Mouse (Mus musculus): ENCODE results near the gene Gpbar1.

Gene Gpbar1

DNA sequence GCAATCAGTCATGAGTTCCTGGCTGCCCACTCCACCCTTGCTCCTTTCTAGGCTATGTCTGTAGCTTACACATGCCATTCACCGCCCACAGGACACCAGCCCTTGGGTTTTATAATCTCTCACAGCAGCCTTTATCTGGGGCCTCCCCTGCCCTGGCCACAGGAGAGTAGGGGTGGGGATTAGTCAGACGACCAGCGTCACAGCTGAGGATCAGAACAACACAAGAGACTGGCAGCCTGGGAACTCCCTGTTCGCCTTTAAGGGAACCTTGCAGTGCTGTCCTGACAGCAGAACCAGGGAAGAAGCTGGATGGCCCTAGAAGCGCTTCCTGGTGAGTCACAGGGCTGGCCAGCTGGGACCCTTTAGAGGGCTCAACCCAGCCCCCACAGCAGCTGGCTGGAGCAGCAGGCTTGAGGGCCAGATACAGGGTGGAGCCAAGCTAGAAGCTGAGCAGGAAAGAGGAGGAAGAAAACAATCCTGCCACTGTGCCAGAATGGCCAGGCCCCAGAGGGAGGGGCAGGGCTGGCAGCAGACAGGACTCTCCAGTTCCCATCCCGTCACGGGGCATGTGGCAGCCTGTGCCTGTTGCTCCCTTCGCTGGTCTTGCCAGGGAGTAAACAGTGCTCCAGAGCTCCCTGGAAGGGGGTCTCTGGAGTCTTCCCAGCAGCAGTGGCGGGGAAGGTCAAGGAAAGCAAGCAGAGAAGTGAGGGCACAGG is 17.3 kb downstream of the Gpbar1 start:
- in situ Hi-C loops (cut with MboI, MseI) = loop anchor here (5.0 kb wide), 1 partner anchor 87 kb away; no protein-coding TSS in a partner anchor

DNA sequence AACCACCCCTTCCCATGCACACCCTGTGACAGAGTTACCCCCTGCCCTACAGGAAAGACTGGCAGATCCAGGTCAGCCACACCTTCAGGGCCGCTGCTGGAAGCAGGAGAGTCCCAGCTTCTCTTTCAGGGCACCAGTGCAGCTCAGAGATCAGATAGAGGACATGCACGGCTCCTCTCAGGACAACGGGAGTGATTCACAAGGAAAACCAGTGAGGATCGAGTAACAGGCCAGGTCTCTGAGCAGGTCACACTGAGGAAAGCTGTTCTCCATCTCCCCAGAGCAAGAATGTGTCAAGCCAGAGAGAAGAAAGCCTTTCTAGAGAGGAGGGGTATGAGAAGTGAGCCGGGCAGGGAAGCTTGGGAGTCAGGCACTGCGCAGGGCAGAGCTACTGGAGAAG is 18.1 kb downstream of the Gpbar1 start:
- in situ Hi-C loops (cut with MboI, MseI) = loop anchor here (5.0 kb wide), 1 partner anchor 86 kb away; no protein-coding TSS in a partner anchor

GRCm38 (mm10) chr1:74297269-74297668 is 18.9 kb downstream of the Gpbar1 start:
- in situ Hi-C loops (cut with MboI, MseI) = loop anchor here (5.0 kb wide), 1 partner anchor 85 kb away; no protein-coding TSS in a partner anchor

DNA sequence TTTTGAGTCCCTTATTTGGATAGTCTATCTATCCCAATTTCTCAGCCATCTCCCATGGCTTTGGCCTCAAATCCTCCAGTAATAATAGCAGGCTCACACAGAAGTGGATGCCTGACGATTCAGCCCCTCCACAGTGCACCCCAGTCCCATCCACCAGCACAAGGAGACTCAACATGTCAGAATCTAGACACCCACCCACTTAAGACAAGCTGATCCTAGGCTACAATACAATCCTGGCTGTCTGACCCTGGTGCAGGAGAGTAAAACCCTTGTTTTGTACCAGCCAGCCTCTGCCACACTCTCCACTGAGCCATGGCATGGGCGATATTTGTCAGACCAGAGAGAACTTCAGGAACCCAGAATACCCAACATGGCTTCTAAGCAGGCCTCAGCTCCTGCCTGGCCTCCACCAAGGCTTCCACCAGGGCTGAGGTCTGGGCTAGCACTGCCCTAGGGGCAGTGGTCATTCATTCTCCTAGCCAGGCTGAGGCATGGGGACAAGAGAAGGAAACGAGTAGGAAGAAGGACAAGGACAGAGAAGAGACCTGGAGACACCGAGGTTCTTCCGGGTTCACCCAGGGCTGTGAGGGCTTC is 19.9 kb downstream of the Gpbar1 start:
- in situ Hi-C loops (cut with MboI, MseI) = loop anchor here (5.0 kb wide), 1 partner anchor 84 kb away; no protein-coding TSS in a partner anchor

- in situ Hi-C loops (cut with MboI, MseI) = loop anchor here (5.0 kb wide), 1 partner anchor 83 kb away; no protein-coding TSS in a partner anchor
Observed at GRCm38 (mm10) chr1:74298996-74299395, 20.6 kb downstream of the Gpbar1 start.

DNA sequence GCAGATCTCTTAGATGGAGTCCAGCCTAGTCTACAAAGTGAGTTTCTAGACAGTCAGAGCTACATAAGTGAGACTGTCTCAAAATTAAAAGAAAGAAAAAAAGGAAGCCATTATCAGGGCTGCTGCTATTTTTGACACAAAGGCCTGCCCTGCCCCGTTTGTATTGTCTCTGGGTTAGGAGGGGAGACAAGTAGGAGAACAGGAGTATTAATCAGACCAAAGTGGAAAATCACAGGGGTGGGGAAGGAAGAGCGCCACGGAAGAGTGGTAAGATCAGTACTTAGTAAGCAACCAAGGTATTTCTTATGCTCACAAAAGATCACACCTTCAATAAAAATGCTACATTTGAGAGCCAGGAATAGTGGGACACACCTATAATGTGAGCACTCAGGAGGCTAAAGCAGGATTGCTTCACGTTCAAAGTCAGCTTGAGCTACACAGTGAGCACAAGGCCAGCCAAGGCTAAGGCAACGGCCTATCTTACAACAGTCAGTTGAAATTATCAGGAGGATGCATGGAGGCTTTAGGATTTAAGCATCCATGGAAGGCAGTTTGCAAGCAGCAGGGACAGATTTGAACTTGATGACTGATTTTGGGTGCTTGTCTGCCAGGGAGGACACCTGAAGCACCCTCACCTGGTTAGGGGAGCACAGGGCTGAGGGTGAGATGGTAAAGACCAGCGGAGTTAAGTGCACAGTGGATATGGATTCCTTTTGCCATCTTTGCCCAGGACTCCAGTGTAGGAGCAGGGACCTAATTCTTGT is 22.2 kb downstream of the Gpbar1 start:
- in situ Hi-C loops (cut with MboI, MseI) = no loop called here

GRCm38 (mm10) chr1:74302229-74302628 is 23.9 kb downstream of the Gpbar1 start:
- in situ Hi-C loops (cut with MboI, MseI) = no loop called here

DNA sequence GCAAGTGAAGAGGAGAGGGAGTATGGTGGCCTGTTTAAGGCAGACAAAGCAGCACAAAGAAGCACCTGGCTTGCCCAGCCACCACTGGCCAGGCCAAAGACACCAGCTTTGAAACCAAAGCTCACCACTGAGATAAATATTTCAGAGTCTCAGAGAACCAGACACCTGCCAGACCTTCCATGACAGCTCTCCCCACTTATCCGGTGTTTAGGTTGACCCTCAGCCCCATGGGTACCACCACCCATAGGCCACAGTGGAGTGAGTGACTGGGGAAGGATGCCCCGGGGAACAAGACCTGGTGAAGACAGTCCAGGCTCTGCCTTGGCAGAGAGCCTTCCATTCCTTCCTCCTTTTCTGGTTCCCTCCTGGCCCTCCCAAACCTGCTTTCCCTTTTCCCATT is 24.5 kb downstream of the Gpbar1 start:
- in situ Hi-C loops (cut with MboI, MseI) = no loop called here

GRCm38 (mm10) chr1:74303509-74304338 is 25.4 kb downstream of the Gpbar1 start:
- in situ Hi-C loops (cut with MboI, MseI) = no loop called here

- in situ Hi-C loops (cut with MboI, MseI) = no loop called here
Observed at GRCm38 (mm10) chr1:74304339-74304790, 26.0 kb downstream of the Gpbar1 start.

GRCm38 (mm10) chr1:74304946-74305345 is 26.6 kb downstream of the Gpbar1 start:
- in situ Hi-C loops (cut with MboI, MseI) = no loop called here

DNA sequence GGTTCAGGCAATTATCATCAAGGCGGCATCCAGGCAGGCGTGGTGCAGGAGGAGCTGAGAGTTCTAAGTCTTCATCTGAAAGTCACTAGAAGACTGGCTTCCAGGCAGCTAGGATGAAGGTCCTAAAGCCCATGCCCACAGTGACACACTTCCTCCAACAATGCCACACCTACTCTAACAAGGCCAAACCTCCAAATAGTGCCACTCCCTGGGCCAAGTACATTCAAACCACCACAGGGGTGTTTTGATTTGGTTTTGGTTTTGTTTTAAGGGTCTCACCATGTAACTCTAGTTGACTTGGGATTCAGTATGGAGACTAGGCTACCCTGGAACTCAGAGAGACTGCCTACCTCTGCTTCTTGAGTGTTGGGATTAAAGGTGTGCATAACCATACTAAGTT is 27.2 kb downstream of the Gpbar1 start, which contains the start of gene Tmbim1:
Tmbim1 (minus strand) TSS at position 101 of the 400 bp plus-strand sequence.
- in situ Hi-C loops (cut with MboI, MseI) = no loop called here

DNA sequence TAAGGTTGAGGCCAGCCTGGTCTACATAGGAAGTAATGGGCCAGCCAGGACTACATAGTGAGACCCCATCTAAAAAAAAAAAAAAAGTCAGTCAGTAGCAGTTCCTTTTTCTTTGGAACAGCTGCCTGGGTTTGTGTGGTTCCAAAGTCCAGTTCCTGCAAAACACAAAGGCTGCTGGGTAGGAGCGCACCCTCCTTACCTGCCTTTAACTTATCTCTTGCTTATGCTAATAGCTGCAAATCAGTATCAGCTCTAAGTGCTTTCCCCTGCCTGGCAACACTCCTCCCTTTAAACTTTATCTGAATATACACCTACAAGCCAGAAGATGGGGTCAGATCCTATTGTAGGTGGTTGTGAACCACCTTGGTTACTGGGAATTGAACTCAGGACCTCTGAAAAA is 28.8 kb downstream of the Gpbar1 start:
- in situ Hi-C loops (cut with MboI, MseI) = no loop called here

DNA sequence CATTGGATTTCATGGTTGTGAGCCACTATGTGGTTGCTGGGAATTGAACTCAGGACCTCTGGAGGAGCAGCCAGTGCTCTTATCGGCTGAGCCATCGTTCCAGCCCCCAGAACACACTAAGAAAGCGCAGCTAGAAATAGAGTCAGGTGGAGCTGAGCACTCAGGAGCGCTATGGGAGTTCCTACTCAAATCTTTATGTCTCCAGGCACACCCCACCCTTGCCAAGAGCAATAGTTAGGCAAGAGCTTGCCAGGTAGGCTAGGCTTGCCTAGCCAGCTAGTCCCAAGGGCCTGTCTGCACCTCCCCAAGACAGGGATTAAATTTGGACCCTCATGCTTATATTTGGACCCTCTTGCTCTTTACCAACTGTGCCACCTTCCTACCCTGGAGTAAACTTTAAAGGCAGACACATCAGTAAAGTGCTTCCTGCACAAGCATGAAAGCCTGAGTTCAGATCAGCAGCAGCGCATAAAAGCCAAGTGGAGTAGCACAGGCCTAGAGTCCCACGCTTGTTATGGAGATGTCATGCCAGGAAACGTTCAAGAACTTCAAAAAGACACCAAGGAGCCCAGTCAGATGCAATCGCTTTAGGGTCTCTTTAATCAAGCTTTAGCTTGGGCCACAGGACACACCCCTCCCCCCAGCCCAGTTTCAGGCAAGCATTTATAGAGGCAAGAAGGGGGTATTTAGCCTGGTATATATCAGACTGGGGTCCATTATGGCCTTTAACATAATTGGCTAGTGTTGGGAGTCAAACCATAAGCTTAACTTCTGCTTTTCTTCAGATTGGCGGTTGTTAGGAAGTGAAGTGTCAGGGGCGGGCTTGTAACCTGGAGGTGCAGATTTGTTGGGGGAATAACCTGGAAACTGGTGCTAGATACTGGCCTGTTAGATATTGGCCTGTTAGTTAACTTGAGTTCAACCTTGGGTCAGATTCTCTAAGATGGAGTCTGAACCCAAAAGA is 29.9 kb downstream of the Gpbar1 start:
- in situ Hi-C loops (cut with MboI, MseI) = no loop called here

GRCm38 (mm10) chr1:74309767-74310166 is 31.4 kb downstream of the Gpbar1 start:
- in situ Hi-C loops (cut with MboI, MseI) = no loop called here

DNA sequence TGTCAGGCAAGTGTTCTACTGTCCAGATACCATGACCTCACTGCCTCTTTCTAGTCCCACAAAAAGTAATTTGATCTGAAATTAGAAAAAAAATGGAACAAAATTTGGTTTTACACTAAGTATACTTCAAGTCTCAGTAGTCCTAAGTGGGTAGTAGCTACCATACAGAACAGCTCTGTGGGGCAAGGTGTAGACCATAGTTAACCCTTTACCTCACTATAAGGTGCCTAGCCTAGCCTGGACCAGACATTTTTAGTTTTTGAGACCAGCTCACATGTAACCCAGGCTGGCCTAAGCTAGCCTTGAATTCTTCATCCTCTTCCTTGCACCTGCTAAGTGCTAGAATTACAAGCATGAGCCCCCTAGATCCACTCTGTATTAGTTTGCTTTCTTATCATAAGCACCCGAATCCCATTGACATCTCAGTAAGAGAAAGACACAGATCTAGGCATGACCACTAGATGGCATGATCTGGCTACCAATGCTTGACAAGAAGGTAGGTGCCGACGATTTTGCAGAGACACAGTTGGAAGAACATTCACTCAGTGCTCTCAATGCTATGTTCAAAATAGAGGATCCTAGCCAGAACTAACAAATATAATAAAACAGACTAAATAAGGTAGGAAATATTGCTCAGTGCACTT is 34.8 kb downstream of the Gpbar1 start:
- in situ Hi-C loops (cut with MboI, MseI) = no loop called here

DNA sequence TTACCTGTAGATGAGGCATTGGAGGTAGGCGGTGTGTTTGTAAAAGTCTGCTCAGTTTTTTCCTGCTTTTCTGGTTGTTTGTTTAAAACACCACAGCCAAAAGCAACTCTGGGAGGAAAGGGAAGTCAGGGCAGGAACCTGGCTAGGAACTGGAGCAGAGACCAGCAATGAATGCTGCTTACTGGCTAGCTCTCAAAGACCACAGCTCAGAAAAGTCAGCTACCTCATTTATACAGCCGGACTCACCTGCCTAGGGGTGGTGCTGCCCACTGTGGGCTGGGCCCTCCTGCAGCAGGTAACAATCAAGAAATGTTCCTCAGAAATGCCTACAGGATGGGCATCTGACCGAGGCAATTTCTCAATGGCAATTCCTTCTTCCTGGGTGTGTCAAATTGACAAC is 36.4 kb downstream of the Gpbar1 start:
- in situ Hi-C loops (cut with MboI, MseI) = no loop called here

GRCm38 (mm10) chr1:74316114-74316827 is 37.9 kb downstream of the Gpbar1 start:
- in situ Hi-C loops (cut with MboI, MseI) = no loop called here

GRCm38 (mm10) chr1:74318711-74319110 is 40.4 kb downstream of the Gpbar1 start:
- in situ Hi-C loops (cut with MboI, MseI) = no loop called here
